Mouse (Mus musculus) heart, embryonic 15.5 days (tissue): ENCODE measurements around the gene Herpud1. TPM values are rescaled to one million over a fixed set of nuclear protein-coding genes. Genes with fewer than 3 reads are reported as not detected.
A peak's percentile ranks its signal among the peaks of the same experiment; 100 is the strongest.

ENCODE experiments used
- ATAC-seq: fragments of 200-750 bp; cut with Nextera tagmentation; replicated peaks from 2 replicates; pipeline ENCODE4 v1.8.0; 2017; ENCODE audit warnings: low read depth, moderate TSS enrichment; ENCODE audit not compliant: insufficient number of reproducible peaks, insufficient read depth, low FRiP score
- H3K27ac ChIP-seq: fragments of 300-500 bp; sonication (generic); 2 replicates; pipeline ENCODE4 v1.5.1; 2015; ENCODE audit warnings: mild to moderate bottlenecking, inconsistent platforms
- H3K27me3 ChIP-seq: fragments of 300-500 bp; sonication (generic); 2 replicates; pipeline ENCODE4 v1.6.1; 2015; ENCODE audit warnings: inconsistent platforms
- H3K36me3 ChIP-seq: fragments of 300-500 bp; sonication (generic); 2 replicates; pipeline ENCODE4 v1.6.1; 2015; ENCODE audit warnings: mild to moderate bottlenecking, inconsistent platforms
- H3K4me1 ChIP-seq: fragments of 300-500 bp; sonication (generic); replicated peaks from 2 replicates; pipeline ENCODE4 v1.6.1; 2015; ENCODE audit warnings: inconsistent platforms
- H3K4me2 ChIP-seq: fragments of 300-500 bp; sonication (generic); 2 replicates; pipeline ENCODE4 v1.6.1; 2015; ENCODE audit warnings: inconsistent platforms, mild to moderate bottlenecking, moderate library complexity
- H3K4me3 ChIP-seq: fragments of 300-500 bp; sonication (generic); 2 replicates; pipeline ENCODE4 v1.5.1; 2015; ENCODE audit warnings: mild to moderate bottlenecking, inconsistent platforms
- H3K9ac ChIP-seq: fragments of 300-500 bp; sonication (generic); 2 replicates; pipeline ENCODE4 v1.6.1; 2015; ENCODE audit warnings: mild to moderate bottlenecking, inconsistent platforms
- H3K9me3 ChIP-seq: fragments of 300-500 bp; sonication (generic); replicated peaks from 2 replicates; pipeline ENCODE4 v1.6.1; 2016; ENCODE audit warnings: inconsistent platforms
- WGBS: fragments of 180-500 bp; shearing (Covaris S2); methylation state at CpG from one replicate; pipeline ENCODE4 v1.1.7; 2015; ENCODE audit warnings: mixed read lengths; 5-methylcytosine and 5-hydroxymethylcytosine counted together
- polyA plus RNA-seq: library from polyadenylated mRNA; unstranded; fragments of >200 nt; fragmentation: Nextera tagmentation; extraction: Ambion mirVana; gene quantifications from 2 replicates; pipeline ENCODE4 v1.2.1, GENCODE M21; 2015

Herpud1 gene
- polyA plus RNA-seq, 1 experiment from 2014 or later: 91.4 TPM

DNA sequence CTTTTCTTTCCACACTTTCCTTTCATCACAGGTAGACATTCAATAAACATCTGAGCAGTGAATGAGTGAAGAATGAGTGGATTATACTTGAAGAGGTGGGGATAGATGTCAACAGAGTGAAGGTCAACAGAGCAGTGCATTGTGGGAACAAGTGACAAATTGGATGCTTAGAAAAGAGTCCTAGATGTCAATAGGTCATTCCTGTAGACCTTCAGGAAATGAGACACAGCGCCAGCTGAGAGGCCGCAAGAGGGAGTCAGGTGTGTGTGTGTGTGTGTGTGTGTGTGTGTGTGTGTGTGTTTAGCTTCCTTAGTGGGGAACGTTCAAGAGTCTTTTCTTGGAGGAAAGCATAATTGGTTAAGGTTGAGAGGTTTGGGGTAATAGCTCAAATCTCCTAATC, 10.1 kb upstream of the Herpud1 start:
- Histone ChIP-seq H3K9me3 (no peaks in the 10 kb centered on the region), H3K4me2 (no peak overlapping the region), H3K4me3 (no peak overlapping the region), H3K27me3 (no peaks in the 10 kb centered on the region), H3K4me1 (peaks cover 23% of the 10 kb centered on the region), H3K9ac (no peak overlapping the region), H3K27ac (no peak overlapping the region), H3K36me3 (no peaks in the 10 kb centered on the region)
- ATAC-seq: no peak
- 74% methylated on average over 3 of the region's 3 CpGs for WGBS

DNA sequence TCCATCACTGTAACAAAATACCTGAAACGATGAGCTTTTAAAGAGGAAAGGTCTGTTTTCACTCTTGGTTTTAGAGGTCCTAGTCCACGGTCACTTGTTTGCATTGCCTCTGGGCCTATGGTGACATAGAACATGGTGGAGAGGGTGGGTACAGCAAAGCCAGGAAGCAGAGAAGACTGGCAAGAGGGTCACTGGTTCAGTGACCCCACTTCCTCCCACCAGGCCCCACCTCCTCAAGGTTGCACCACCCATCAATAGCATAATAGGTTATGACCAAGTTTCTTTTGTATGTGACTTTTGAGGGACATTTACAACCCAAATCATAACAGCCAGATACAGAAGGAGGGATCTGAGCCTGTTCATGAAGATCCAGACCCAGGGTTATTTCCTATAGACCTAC, 9.7 kb upstream of the Herpud1 start:
- H3K4me1 ChIP-seq: peaks cover 23% of the 10 kb centered on the region
- H3K36me3 ChIP-seq: no peaks in the 10 kb centered on the region
- no peak overlapping the region for H3K4me2 ChIP-seq
- no peaks in the 10 kb centered on the region for H3K27me3 ChIP-seq
- WGBS: 85% methylated on average over 2 of the region's 2 CpGs
- H3K27ac ChIP-seq: no peak overlapping the region
- H3K4me3 ChIP-seq: no peak overlapping the region
- no peaks in the 10 kb centered on the region for H3K9me3 ChIP-seq
- no peak overlapping the region for H3K9ac ChIP-seq
- no peak for ATAC-seq

DNA sequence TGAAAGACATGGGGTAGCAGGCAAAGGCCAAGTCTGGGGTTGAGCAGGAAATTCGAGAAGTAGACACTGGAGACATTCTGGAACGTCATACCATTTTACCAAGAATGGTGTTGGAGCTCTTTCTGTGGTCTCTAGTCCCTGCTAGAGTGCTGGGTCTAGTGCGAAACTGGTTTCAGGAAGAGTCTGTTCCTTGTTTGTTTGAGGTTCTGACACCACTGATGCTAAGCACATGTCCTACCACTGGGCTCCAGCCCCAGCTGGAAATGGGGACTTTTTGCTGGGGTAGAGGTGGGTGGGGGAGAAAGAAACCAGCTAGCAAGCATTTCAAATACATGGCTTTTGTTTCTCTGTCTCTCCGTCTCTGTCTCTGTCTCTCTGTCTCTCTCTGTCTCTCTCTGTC, 9.2 kb upstream of the Herpud1 start:
- WGBS: 89% methylated on average over 4 of the region's 4 CpGs
- H3K27ac ChIP-seq: peak overlapping the region; percentile 66; the same call in 1 of the 2 replicates

DNA sequence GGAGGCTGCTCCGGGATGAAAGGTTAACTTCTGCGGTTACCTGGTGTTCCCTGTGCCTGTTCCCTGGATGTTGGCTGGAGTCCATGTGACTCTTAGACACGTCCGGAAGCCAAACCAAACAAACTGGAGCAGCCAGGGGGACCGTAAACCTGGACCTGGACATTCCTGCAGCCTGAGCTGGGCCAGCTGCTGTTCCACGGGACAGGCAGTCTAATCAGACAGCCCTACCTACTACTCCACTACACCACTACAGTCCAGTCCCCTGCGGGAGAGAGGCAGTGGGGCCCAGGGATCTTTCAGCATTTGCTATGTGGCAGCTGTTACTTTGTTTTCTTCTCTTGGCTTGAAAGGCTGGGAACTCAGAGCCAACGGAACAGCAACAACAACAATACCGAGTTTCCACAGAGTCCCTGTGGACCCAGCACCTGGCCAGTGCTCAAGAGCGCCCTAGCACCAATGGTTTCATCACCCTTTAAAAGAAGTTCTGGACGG, 8.5 kb upstream of the Herpud1 start:
- ATAC-seq: 0 out of 2 replicates have a peak, but pooled peaks have one; percentile 57

More for the DNA sequence above, 9.2 kb upstream of the Herpud1 start:
- Histone ChIP-seq H3K9ac (no peak overlapping the region), H3K9me3 (no peaks in the 10 kb centered on the region), H3K4me1 (peaks cover 23% of the 10 kb centered on the region), H3K36me3 (no peaks in the 10 kb centered on the region), H3K4me3 (no peak overlapping the region), H3K27me3 (no peaks in the 10 kb centered on the region), H3K4me2 (no peak overlapping the region)
- no peak for ATAC-seq

DNA sequence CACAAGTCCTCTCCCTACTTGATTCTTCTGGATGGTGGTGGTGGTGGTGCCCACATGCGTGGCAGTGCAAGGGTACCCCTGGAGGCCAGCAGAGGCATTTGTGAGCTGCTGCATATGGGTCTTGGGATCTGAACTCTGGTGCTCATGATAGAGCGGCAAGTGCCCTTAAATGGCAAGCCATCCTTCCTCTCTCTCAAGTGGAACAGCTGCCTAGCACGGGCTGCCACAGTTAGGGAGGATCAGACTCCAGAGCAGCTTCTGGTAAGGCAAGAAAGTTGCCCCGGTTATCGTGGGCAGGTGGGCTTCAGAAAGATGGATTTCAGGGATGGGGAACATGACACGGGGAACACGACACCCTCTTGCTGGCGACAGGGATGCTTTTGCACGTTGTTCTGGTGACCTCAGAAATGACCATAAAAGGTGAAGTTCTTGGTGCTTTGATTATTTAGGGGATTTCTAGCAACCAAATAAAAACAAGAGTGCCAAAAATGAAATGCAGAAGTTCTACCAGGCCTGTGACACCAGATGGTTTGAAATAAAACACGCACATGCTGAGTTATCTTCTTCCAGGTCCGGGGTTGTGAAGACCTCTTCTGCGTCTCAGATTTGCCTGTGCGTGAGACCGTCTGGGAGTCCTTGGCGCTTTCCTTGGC, 7.3 kb upstream of the Herpud1 start:
- Histone ChIP-seq H3K36me3 (no peaks in the 10 kb centered on the region), H3K4me2 (no peak overlapping the region), H3K4me1 (peaks cover 23% of the 10 kb centered on the region), H3K9me3 (no peaks in the 10 kb centered on the region), H3K27me3 (no peaks in the 10 kb centered on the region), H3K9ac (no peak overlapping the region), H3K4me3 (no peak overlapping the region), H3K27ac (no peak overlapping the region)
- ATAC-seq: 0 out of 2 replicates have a peak, but pooled peaks have one; percentile 25
- 67% methylated on average over 15 of the region's 15 CpGs for WGBS

More for the DNA sequence above, 8.5 kb upstream of the Herpud1 start:
- Histone ChIP-seq H3K9ac (no peak overlapping the region), H3K27me3 (no peaks in the 10 kb centered on the region), H3K36me3 (no peaks in the 10 kb centered on the region), H3K9me3 (no peaks in the 10 kb centered on the region), H3K4me1 (peaks cover 23% of the 10 kb centered on the region), H3K27ac (peak overlapping the region; percentile 66), H3K4me2 (no peak overlapping the region), H3K4me3 (no peak overlapping the region)
- WGBS: 41% methylated on average over 11 of the region's 11 CpGs

DNA sequence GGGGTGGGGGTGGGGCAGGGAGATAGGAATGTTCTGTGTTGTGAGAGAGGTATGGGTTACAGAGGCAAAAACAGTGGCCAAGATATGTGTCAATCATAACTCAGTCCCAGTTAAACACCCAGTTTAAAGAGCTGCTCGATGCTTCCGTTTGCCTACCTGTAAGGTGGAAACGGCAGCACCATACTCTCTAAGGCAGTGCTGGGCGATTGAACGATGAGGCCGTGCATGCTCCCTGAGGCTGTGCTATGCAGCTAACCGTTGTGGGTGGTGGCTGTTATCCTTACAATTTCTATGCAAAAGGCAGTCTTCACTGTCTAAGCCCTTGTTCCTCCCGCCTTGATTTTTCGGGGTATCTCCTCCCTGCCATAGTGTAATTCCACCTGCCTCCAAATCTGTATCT, 6.6 kb upstream of the Herpud1 start:
- Histone ChIP-seq H3K9me3 (no peaks in the 10 kb centered on the region), H3K4me2 (no peak overlapping the region), H3K27ac (no peak overlapping the region), H3K36me3 (no peaks in the 10 kb centered on the region), H3K9ac (no peak overlapping the region), H3K4me1 (peaks cover 23% of the 10 kb centered on the region), H3K27me3 (no peaks in the 10 kb centered on the region), H3K4me3 (no peak overlapping the region)
- 93% methylated on average over 9 of the region's 9 CpGs for WGBS
- ATAC-seq: no peak

DNA sequence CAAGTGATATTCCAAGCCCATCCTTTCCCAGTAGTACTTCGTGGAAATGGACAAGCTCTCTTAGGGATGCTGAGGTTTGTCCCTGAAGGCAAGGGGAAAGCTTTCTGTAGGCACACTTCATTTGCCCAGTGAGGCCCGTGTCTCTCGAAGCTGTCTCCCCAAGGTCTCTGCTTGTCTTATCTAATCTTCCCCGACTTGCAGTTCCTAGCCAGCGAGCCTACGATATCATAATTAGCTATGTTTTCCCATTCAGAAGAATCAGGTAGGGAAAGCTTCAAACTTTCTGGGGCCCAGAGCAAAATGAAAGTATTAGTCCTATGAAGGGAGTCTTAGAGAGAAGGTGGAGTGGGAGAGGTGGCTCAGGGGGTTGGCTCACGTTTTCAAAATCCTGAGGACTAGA, 2.1 kb upstream of the Herpud1 start:
- Histone ChIP-seq H3K27ac (no peak overlapping the region), H3K4me3 (no peak overlapping the region), H3K4me1 (peaks cover 14% of the 10 kb centered on the region), H3K27me3 (no peaks in the 10 kb centered on the region), H3K36me3 (peaks cover under 1% of the 10 kb centered on the region; the same call in 1 of the 2 replicates), H3K4me2 (no peak overlapping the region), H3K9ac (no peak overlapping the region), H3K9me3 (no peaks in the 10 kb centered on the region)
- no peak for ATAC-seq
- WGBS: 68% methylated on average over 7 of the region's 7 CpGs

DNA sequence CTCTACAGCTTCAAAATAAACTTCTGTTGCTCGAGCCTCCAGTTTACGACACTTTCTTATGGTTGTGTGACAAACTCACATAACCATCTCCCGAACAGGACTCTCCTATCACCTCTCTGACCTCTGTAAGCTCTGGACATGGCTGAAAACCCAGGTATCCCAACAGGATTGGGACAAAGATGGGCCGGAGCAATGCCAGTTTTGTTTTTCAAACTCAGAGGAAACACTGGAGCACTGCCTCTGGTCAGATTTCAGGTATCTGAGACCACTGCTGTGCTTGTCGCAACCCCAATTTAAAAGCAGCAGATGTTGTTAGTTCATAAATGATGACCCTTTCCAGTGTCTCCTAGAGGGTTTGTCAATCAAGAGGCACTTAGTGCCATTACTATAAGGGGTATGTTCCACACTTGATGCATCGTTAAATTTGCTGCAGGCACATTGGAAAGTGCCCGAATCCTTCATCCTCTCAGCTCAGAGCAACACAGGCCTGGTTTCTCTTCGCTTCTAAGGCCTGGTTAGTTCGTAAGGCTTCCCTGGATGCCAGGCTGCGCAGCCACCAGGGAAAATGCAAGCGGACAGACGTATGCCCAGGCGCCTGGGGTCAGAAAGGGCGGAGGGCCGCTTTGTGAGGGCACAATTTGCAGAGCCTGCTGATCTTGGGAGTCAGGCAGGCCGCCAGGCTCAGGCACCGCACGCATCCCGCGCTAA, 578 bp upstream of the Herpud1 start:
- peak overlapping the region; percentile 88 for H3K4me2 ChIP-seq
- peak overlapping the region; percentile 79 for H3K4me3 ChIP-seq
- H3K9me3 ChIP-seq: no peaks in the 10 kb centered on the region
- ATAC-seq: no peak
- peaks cover 14% of the 10 kb centered on the region for H3K4me1 ChIP-seq
- H3K27me3 ChIP-seq: no peaks in the 10 kb centered on the region
- 26% methylated on average over 20 of the region's 20 CpGs for WGBS
- H3K36me3 ChIP-seq: peaks cover 15% of the 10 kb centered on the region
- H3K27ac ChIP-seq: peak overlapping the region; percentile 89
- peak overlapping the region; percentile 89 for H3K9ac ChIP-seq

DNA sequence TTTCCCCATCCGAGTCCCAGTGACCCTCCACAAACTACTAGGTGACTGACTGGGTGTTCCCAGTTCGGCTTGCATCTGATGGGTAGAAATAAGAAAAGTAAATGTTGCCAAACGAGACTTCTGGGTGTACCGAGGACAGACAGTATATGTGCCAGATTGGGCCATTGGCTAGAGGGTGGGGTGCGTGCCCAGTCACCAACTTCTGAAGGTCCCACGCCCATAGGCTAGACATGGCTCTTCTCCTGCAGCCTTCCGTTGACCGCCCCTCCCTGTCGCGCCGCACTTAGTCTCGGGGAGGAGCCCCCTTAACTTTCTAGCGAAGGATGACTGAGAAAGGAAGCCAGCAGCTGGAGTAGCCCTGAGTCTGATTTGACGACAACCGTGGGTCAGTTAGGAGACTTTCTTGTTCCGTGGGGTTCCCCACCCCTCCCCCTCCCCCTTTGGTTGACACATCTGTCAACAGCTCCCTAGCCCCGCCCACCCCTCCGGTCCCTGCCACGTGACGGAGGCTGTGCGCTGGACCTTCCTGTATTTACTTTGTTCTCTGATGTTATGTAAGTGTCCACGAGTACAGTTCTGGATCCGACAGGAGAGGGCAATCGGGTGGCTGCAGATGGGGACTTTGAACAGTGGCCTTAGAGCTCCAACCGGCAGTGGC, 918 bp downstream of the Herpud1 start:
- H3K9ac ChIP-seq: peak overlapping the region; percentile 89
- H3K4me2 ChIP-seq: peak overlapping the region; percentile 88
- no peaks in the 10 kb centered on the region for H3K9me3 ChIP-seq
- peak; percentile 63 for ATAC-seq
- peak overlapping the region; percentile 79 for H3K4me3 ChIP-seq
- H3K27me3 ChIP-seq: no peaks in the 10 kb centered on the region
- peaks cover 16% of the 10 kb centered on the region for H3K4me1 ChIP-seq
- under 1% methylated on average over 25 of the region's 25 CpGs for WGBS
- peak overlapping the region; percentile 91 for H3K27ac ChIP-seq
- peaks cover 30% of the 10 kb centered on the region for H3K36me3 ChIP-seq

DNA sequence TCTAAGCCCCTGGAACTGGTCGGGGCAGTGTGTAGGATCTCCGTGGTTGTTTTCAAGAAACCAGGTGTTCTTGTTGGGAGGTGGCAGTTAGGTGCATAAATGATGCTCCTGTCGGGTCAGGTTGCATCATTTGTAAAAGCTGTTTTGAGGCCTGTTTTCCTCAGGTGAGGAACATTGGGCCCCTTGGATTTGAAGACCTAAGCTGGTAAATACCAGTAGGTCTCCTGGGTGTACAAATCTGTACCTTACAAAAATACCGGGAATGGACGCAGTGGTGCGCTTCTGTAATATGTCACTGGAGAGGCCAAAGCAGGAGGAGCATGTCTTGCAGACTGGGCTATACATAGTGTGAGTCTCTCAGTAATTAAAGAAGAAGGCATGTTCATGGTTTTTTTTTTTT, 1.5 kb downstream of the Herpud1 start:
- peak overlapping the region; percentile 45 for H3K9ac ChIP-seq
- peak overlapping the region; percentile 91 for H3K27ac ChIP-seq
- H3K4me1 ChIP-seq: peaks cover 20% of the 10 kb centered on the region
- peak overlapping the region; percentile 88 for H3K4me2 ChIP-seq
- peak overlapping the region; percentile 79 for H3K4me3 ChIP-seq
- 23% methylated on average over 6 of the region's 6 CpGs for WGBS
- no peak for ATAC-seq
- H3K27me3 ChIP-seq: no peaks in the 10 kb centered on the region
- H3K36me3 ChIP-seq: peaks cover 36% of the 10 kb centered on the region
- no peaks in the 10 kb centered on the region for H3K9me3 ChIP-seq

DNA sequence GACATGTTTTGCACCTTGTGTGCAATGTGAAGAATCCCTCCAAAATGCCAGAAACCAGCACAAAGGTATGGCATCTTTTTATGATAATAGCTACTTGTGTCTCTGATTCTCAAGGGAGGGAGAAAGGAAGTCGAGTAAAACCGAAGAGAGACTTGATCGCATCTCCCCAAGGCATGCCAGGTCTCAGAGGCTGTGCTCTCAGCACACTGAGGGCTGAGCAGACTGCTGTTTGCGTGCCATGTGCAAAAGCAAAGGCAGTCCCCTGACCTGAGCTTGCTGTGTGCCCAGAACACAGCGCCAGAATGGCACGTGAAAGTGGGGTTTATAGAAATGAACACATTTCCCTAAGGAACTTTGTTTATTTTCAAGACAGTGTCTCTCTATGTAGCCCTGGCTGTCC, 3.3 kb downstream of the Herpud1 start:
- Histone ChIP-seq H3K9me3 (no peaks in the 10 kb centered on the region), H3K9ac (no peak overlapping the region), H3K4me3 (no peak overlapping the region), H3K27ac (no peak overlapping the region), H3K4me1 (peaks cover 20% of the 10 kb centered on the region), H3K4me2 (no peak overlapping the region), H3K27me3 (no peaks in the 10 kb centered on the region), H3K36me3 (peaks cover 51% of the 10 kb centered on the region)
- no peak for ATAC-seq
- WGBS: 86% methylated on average over 6 of the region's 6 CpGs
